Comparison of ENCODE assay signal across 25 mouse cellular contexts in the genomic region with DNA sequence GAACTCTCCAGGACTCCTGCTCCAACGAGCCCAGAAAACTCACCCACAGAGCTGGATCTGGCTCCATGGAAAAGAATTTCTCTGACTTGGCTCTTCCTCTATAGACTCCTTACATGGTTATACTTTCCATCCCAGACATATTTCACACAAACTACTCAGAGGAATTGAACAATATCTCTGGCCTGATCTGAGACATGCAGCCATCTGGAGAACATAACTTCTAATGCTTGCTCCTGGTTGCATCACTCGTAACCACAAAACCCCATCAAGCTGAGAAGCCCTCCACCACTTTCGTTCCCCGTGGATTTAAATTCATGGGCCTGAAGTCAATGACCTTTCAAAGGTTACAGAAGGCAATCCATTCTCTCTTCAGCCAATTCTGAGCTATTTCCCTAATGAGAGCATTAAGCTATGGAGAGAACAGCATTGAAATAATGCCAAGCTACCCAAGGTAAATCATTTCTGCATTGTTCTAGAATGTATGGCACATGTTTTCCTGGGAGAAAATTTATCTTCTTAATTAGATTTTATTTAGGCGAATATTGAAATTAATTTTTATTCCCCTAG.
A peak's percentile ranks its signal among the peaks of the same experiment; 100 is the strongest.
DNase-seq lines count a peak whose midpoint lies in the region; ATAC-seq and TF ChIP-seq lines count a peak whose summit lies in the region.
"Had no signal": no experiment of that assay in that cellular context is flagged by ENCODE, and none has a peak within 500 bp of the region (broad histone marks: within the 10 kb centered on the region; RNA-seq: fewer than 3 reads in every experiment).

No protein-coding gene starts in this region.

- no peaks in the 10 kb centered on the region for H3K36me3 ChIP-seq in limb, embryonic 14.5 days (ENCODE audit: control insufficient read depth, insufficient read depth, low read length)
- no peaks in the 10 kb centered on the region for H3K36me3 ChIP-seq in neural tube, embryonic 15.5 days
- H3K36me3 ChIP-seq in heart, embryonic 10.5 days: no peaks in the 10 kb centered on the region
- H3K36me3 ChIP-seq: embryonic facial prominence, embryonic 15.5 days; forebrain, embryonic 15.5 days; heart, embryonic 12.5 days; kidney, embryonic 15.5 days; limb, embryonic 12.5 days; liver, embryonic 13.5 days; midbrain, embryonic 10.5 days; neural tube, embryonic 12.5 days had no signal

- H3K4me3 ChIP-seq in limb, embryonic 14.5 days (replicated peaks; ENCODE audit: low read length): no peak overlapping the region
- H3K4me3 ChIP-seq in neural tube, embryonic 15.5 days (replicated peaks): no peak overlapping the region
- no peak overlapping the region for H3K4me3 ChIP-seq in heart, embryonic 10.5 days
- H3K4me3 ChIP-seq: embryonic facial prominence, embryonic 15.5 days; forebrain, embryonic 15.5 days; heart, embryonic 12.5 days; kidney, embryonic 15.5 days; limb, embryonic 12.5 days; liver, embryonic 13.5 days; midbrain, embryonic 10.5 days; neural tube, embryonic 12.5 days had no signal

- no peaks in the 10 kb centered on the region for H3K27me3 ChIP-seq in limb, embryonic 14.5 days (ENCODE audit: control insufficient read depth, insufficient read depth, low read length)
- no peaks in the 10 kb centered on the region for H3K27me3 ChIP-seq in neural tube, embryonic 15.5 days (replicated peaks)
- H3K27me3 ChIP-seq in heart, embryonic 10.5 days (ENCODE audit: insufficient read depth, poor library complexity, severe bottlenecking): no peaks in the 10 kb centered on the region
- H3K27me3 ChIP-seq: embryonic facial prominence, embryonic 15.5 days; forebrain, embryonic 15.5 days; heart, embryonic 12.5 days; kidney, embryonic 15.5 days; limb, embryonic 12.5 days; liver, embryonic 13.5 days; neural tube, embryonic 12.5 days had no signal

- no peak for TF ChIP-seq POLR2A in limb, embryonic 14.5 days (IDR thresholded peaks at IDR 0.05; ENCODE audit: borderline replicate concordance, extremely low read depth, insufficient read depth, insufficient read length)

- peak; percentile 66 for ATAC-seq in limb, embryonic 14.5 days (ENCODE audit: low FRiP score, low read depth)
- ATAC-seq in neural tube, embryonic 15.5 days (ENCODE audit: low FRiP score): no peak
- ATAC-seq: forebrain, embryonic 15.5 days; midbrain, embryonic 16.5 days had no signal

- no peaks in the 10 kb centered on the region for H3K9me3 ChIP-seq in limb, embryonic 14.5 days (ENCODE audit: control insufficient read depth, low read length)
- H3K9me3 ChIP-seq in neural tube, embryonic 15.5 days (replicated peaks): no peaks in the 10 kb centered on the region
- no peaks in the 10 kb centered on the region for H3K9me3 ChIP-seq in heart, embryonic 10.5 days
- H3K9me3 ChIP-seq: embryonic facial prominence, embryonic 15.5 days; forebrain, embryonic 15.5 days; heart, embryonic 12.5 days; kidney, embryonic 15.5 days; limb, embryonic 12.5 days; liver, embryonic 13.5 days; midbrain, embryonic 10.5 days; neural tube, embryonic 12.5 days had no signal

- H3K4me2 ChIP-seq in limb, embryonic 14.5 days (replicated peaks; ENCODE audit: low read depth, low read length, severe bottlenecking): no peak overlapping the region
- H3K4me2 ChIP-seq in neural tube, embryonic 15.5 days: no peak overlapping the region
- H3K4me2 ChIP-seq: embryonic facial prominence, embryonic 15.5 days; forebrain, embryonic 15.5 days; heart, embryonic 12.5 days; hindbrain, embryonic 14.5 days; kidney, embryonic 15.5 days; limb, embryonic 12.5 days; liver, embryonic 13.5 days; neural tube, embryonic 12.5 days had no signal

- no peaks in the 10 kb centered on the region for H3K4me1 ChIP-seq in limb, embryonic 14.5 days (ENCODE audit: control insufficient read depth, insufficient read depth, low read length)
- no peaks in the 10 kb centered on the region for H3K4me1 ChIP-seq in neural tube, embryonic 15.5 days
- no peaks in the 10 kb centered on the region for H3K4me1 ChIP-seq in heart, embryonic 10.5 days
- H3K4me1 ChIP-seq: forebrain, embryonic 15.5 days; heart, embryonic 12.5 days; kidney, embryonic 15.5 days; liver, embryonic 13.5 days; midbrain, embryonic 10.5 days; neural tube, embryonic 12.5 days had no signal

- H3K27ac ChIP-seq in limb, embryonic 14.5 days (replicated peaks; ENCODE audit: low read depth, low read length): no peak overlapping the region
- H3K27ac ChIP-seq in neural tube, embryonic 15.5 days (replicated peaks): no peak overlapping the region
- H3K27ac ChIP-seq in heart, embryonic 10.5 days: no peak overlapping the region
- H3K27ac ChIP-seq: embryonic facial prominence, embryonic 15.5 days; forebrain, embryonic 15.5 days; hindbrain, embryonic 14.5 days; kidney, embryonic 15.5 days; limb, embryonic 12.5 days; liver, embryonic 13.5 days; midbrain, embryonic 10.5 days; neural tube, embryonic 12.5 days had no signal

- WGBS in limb, embryonic 14.5 days: 48% methylated on average over 5 of the region's 5 CpGs
- 59% methylated on average over 5 of the region's 5 CpGs for WGBS in neural tube, embryonic 15.5 days
- 71% methylated on average over 5 of the region's 5 CpGs for WGBS in heart, embryonic 10.5 days

- H3K9ac ChIP-seq in limb, embryonic 14.5 days (ENCODE audit: low read depth, low read length, severe bottlenecking): no peak overlapping the region
- no peak overlapping the region for H3K9ac ChIP-seq in neural tube, embryonic 15.5 days (replicated peaks)
- H3K9ac ChIP-seq: embryonic facial prominence, embryonic 15.5 days; forebrain, embryonic 15.5 days; heart, embryonic 12.5 days; hindbrain, embryonic 14.5 days; kidney, embryonic 15.5 days; limb, embryonic 12.5 days; liver, embryonic 13.5 days; neural tube, embryonic 12.5 days had no signal

- DNase-seq in gastrocnemius, adult 18-20 months (ENCODE audit: low spot score): peak; percentile 19
- no peak for DNase-seq in gastrocnemius, postnatal 14 days
- peak; percentile 95 for DNase-seq in 3T3-L1 (ENCODE audit: low read depth, low spot score)
- DNase-seq in adipocyte (ENCODE audit: low spot score): peak; percentile 55
- DNase-seq in limb, embryonic 14.5 days (ENCODE audit: low spot score): peak; percentile 70
- DNase-seq in thymus, postnatal 0 days (ENCODE audit: low spot score): no peak
- no peak for DNase-seq in heart, embryonic 10.5 days (ENCODE audit: low spot score)
- DNase-seq: adrenal gland, postnatal 14 days; cerebellum, adult 11 months; cerebellum, adult 9-11 months; heart, postnatal 4 days; kidney, adult 18-20 months; kidney, postnatal 25 days; liver, embryonic 13.5 days; thymus, postnatal 25 days had no signal

- intact Hi-C loops in gastrocnemius, postnatal 14 days (cut with DNase I; ENCODE audit: low total_unique reads): no loop called here

Comparison
In these comparisons a context has a peak if more than half of its experiments do, and no peak if none do; other contexts are left out.
1. DNase-seq: peak in gastrocnemius, adult 18-20 months (single experiment), 3T3-L1 (single experiment), adipocyte (single experiment) and limb, embryonic 14.5 days (single experiment); none in gastrocnemius, postnatal 14 days (single experiment), thymus, postnatal 0 days (single experiment) and heart, embryonic 10.5 days (single experiment).